Mouse (Mus musculus) right cerebral cortex, adult 2 months (tissue): ENCODE measurements around the gene Rdx.

ENCODE experiments used
- DNase-seq, 2 experiments: peaks; one replicate each; pipeline ENCODE4 v3.0.0; 2021 to 2022; ENCODE audit warnings: low spot score in 2 of 2

The Rdx gene

GRCm38 (mm10) chr9:52110738-52111137 is 63.8 kb downstream of the Rdx start:
- no peak for DNase-seq

GRCm38 (mm10) chr9:52113091-52113490 is 66.1 kb downstream of the Rdx start:
- DNase-seq: no peak

DNA sequence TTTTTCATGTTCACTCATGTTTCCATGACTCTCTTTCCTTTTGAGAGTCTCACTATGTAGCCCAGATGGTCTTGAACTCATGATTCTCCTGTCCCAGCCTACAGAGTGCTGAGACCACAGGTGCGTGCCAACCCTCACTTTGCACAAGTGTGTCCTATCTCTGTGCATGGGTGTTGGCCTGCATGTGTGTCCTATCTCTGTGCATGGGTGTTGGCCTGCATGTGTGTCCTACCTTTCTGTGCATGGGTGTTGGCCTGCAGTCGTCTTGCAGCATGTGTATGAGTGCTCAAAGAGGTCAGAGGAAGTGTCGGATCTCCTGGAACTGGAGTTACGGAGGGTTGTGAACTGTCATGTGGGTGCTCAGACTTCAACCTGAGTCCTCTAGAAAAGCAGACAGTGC is 72.2 kb downstream of the Rdx start:
- DNase-seq: no peak

DNA sequence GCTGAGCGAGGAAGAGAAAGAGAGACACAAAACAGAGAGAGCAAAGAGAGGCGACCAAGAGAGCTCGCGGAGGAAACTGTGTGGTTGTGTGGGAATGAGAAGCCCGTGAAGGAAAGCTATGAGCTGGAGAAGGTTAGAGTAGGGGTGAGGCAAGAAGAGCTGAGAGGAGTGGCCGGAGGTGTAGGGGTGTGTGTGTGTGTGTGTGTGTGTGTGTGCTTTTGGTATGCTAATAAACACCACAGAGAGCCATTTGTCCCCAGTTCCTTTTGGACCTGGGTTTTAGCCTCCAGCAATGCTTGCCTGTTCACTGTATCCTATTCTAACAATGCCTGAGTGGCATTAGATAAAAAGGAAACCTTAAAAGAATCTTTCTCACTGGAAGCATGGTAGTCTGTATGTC is 78.3 kb downstream of the Rdx start:
- DNase-seq: no peak

GRCm38 (mm10) chr9:52130348-52130747 is 83.4 kb downstream of the Rdx start:
- peak; percentile 37 to 60 for DNase-seq

DNA sequence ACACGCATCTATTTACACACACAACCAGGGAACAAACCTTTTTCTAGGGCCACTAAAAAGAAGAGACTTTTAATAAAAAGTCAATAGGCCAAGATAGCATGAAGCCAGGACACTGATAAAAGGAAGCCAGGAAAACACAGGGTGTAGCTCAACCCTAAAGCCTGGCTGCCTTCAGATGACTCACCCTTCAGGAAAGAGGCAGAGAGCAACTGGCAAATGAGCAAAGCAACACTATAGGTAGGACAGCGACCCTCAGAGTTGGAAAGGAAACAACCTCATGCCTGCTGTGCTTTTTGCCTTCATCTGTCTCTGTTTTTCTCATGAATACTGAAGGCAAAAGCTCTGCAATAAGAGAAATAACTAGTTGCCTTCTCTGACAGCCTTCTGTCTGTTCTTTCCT is 85.8 kb downstream of the Rdx start:
- DNase-seq: no peak
